Mouse (Mus musculus): Measurements from ENCODE around the gene Kcnb1.

- TF ChIP-seq GATA1 (IDR thresholded peaks at IDR 0.05; ENCODE audit: low read length) (no peak), TAL1 (IDR thresholded peaks at IDR 0.05; ENCODE audit: low read length) (no peak)
Observed at GRCm38 (mm10) chr2:167173051-167173875, 16.7 kb downstream of the Kcnb1 start.

Data from erythroblast, embryonic 14.5 days (primary cell).